Mouse (Mus musculus) heart, adult 10 weeks (tissue): ENCODE results near the gene Il17a. TPM values are rescaled to one million over a fixed set of nuclear protein-coding genes. Genes with fewer than 3 reads are reported as not detected.

ENCODE experiments used
- polyA plus RNA-seq: library from polyadenylated mRNA; stranded (reverse); fragments of 350-450 nt; fragmentation: Illumina TruSeq; extraction: RNeasy Lipid Tissue Mini Kit (QIAGEN cat#74804); gene quantifications from one replicate; pipeline ENCODE4 v1.2.3, GENCODE M21; 2014; ENCODE audit warnings: low read depth, low replicate concordance

Il17a gene
- not detected for polyA plus RNA-seq

DNA sequence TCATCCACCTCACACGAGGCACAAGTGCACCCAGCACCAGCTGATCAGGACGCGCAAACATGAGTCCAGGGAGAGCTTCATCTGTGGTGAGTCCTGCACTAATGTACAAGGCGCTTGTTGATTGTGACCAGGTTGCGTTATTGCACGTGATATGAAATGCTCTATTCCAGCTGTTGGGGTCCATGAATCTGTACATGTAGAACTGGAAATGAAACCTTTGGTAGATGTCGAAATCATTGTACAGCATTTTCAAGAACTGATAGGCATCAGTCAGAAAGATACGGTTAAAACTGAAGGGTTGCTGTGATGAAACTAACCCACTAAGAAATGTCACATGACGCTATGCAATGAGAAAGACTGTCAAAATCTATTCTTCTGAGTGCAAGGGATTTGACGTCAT lies at the start of gene Il17a:
Il17a (plus strand) TSS at position 3 of the 400 bp plus-strand sequence.

Other genes starting within 250 kb of the Il17a start
- not detected for gene Pkhd1, start 112.8 kb upstream of the Il17a start, polyA plus RNA-seq
- not detected for gene Il17f, start 59.7 kb downstream of the Il17a start, polyA plus RNA-seq
- 6.8 TPM for gene Mcm3, start 89.4 kb downstream of the Il17a start, polyA plus RNA-seq
- 0.81 TPM for gene Paqr8, start 159.7 kb downstream of the Il17a start, polyA plus RNA-seq
- gene Efhc1, start 220.7 kb downstream of the Il17a start, polyA plus RNA-seq, result 0.47 TPM